Mouse (Mus musculus) midbrain, embryonic 10.5 days (tissue): Measurements from ENCODE around the gene Shroom3. TPM values are rescaled to one million over a fixed set of nuclear protein-coding genes. Genes with fewer than 3 reads are reported as not detected.

Experiments
- DNase-seq: peaks from one replicate; pipeline ENCODE4 v3.0.0-alpha.2; 2017; ENCODE audit warnings: low spot score
- H3K27ac ChIP-seq: fragments of 300-500 bp; sonication (generic); replicated peaks from 2 replicates; pipeline ENCODE4 v1.5.1; 2016; ENCODE audit warnings: mild to moderate bottlenecking
- H3K27me3 ChIP-seq: fragments of 300-500 bp; sonication (generic); 2 replicates; pipeline ENCODE4 v1.6.1; 2016; ENCODE audit warnings: low read depth, mild to moderate bottlenecking; ENCODE audit not compliant: poor library complexity, severe bottlenecking
- H3K36me3 ChIP-seq: fragments of 300-500 bp; sonication (generic); 2 replicates; pipeline ENCODE4 v1.6.1; 2016; ENCODE audit warnings: mild to moderate bottlenecking, moderate library complexity
- H3K4me1 ChIP-seq: fragments of 300-500 bp; sonication (generic); 2 replicates; pipeline ENCODE4 v1.6.1; 2016
- H3K4me3 ChIP-seq: fragments of 300-500 bp; sonication (generic); 2 replicates; pipeline ENCODE4 v1.5.1; 2016; ENCODE audit warnings: mild to moderate bottlenecking, moderate library complexity
- H3K9me3 ChIP-seq: fragments of 300-500 bp; sonication (generic); replicated peaks from 2 replicates; pipeline ENCODE4 v1.6.1; 2016; ENCODE audit warnings: mild to moderate bottlenecking
- WGBS: fragments of 180-500 bp; shearing (Covaris S2); methylation state at CpG from one replicate; pipeline ENCODE4 v1.1.7; 2016; 5-methylcytosine and 5-hydroxymethylcytosine counted together
- polyA plus RNA-seq: library from polyadenylated mRNA; unstranded; fragments of >200 nt; fragmentation: Nextera tagmentation; extraction: Ambion mirVana; gene quantifications from 2 replicates; pipeline ENCODE4 v1.2.1, GENCODE M21; 2016

Shroom3 gene
- polyA plus RNA-seq, 1 experiment from 2014 or later = 8.3 TPM

GRCm38 (mm10) chr5:92964691-92965090, 281.5 kb downstream of the Shroom3 start:
- no peaks in the 10 kb centered on the region for H3K27me3 ChIP-seq
- peaks cover 83% of the 10 kb centered on the region for H3K36me3 ChIP-seq
- WGBS = 90% methylated on average over 13 of the region's 13 CpGs
- no peak overlapping the region for H3K4me3 ChIP-seq
- no peaks in the 10 kb centered on the region for H3K9me3 ChIP-seq
- H3K4me1 ChIP-seq = no peaks in the 10 kb centered on the region
- no peak overlapping the region for H3K27ac ChIP-seq
- no peak for DNase-seq

DNA sequence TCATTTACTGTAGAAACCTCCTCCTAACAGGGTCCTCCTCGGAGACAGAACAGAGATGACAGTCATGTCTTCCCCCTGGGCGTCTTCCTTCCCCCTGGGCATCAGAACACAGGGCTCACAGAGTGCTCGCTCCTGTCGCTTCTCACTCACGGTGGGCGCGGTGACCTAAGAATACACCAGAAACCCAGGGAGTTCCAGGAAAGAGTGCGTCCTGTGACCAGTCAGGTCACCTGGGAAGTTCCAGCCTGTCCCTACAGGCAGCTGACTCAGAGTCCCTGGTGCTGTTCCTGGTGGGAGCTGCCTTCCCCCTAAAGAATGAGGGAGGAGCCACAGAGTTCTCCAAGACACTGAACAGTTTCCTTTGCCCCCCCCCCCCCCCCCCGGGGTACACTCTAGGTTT, 283.9 kb downstream of the Shroom3 start:
- Histone ChIP-seq H3K4me1 (no peaks in the 10 kb centered on the region), H3K36me3 (peaks cover 58% of the 10 kb centered on the region), H3K27ac (no peak overlapping the region), H3K27me3 (no peaks in the 10 kb centered on the region), H3K4me3 (no peak overlapping the region), H3K9me3 (no peaks in the 10 kb centered on the region)
- DNase-seq = no peak
- WGBS = 85% methylated on average over 9 of the region's 9 CpGs

- 90% methylated on average over 3 of the region's 3 CpGs for WGBS
- no peak for DNase-seq
- no peak overlapping the region for H3K27ac ChIP-seq
- H3K36me3 ChIP-seq = peaks cover 51% of the 10 kb centered on the region
- H3K4me3 ChIP-seq = no peak overlapping the region
- no peaks in the 10 kb centered on the region for H3K27me3 ChIP-seq
- no peaks in the 10 kb centered on the region for H3K4me1 ChIP-seq
- H3K9me3 ChIP-seq = no peaks in the 10 kb centered on the region
These were observed 284.7 kb downstream of the Shroom3 start for GRCm38 (mm10) chr5:92967906-92968305.

DNA sequence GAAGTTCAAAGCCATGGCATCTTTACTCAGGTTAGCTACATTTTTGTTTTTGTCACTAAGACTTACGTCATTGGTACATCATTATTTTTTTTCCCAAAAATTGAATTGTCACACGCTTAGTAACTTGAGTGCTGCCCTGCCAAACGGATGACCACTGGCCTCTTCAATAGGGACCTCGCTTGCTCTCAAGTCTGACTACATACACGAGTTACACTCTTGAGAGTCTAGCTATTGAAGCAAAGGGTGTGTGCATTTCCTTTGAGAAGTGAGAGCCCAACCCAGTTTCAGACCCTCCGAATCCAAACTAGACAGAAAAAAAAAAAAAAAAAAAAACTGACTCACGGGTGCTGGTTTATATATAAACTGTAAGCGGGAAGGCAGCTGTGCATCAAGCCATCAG, 286.2 kb downstream of the Shroom3 start:
- no peak overlapping the region for H3K4me3 ChIP-seq
- H3K27ac ChIP-seq = no peak overlapping the region
- WGBS = 88% methylated on average over 8 of the region's 8 CpGs
- H3K36me3 ChIP-seq = peaks cover 38% of the 10 kb centered on the region
- no peaks in the 10 kb centered on the region for H3K27me3 ChIP-seq
- H3K4me1 ChIP-seq = no peaks in the 10 kb centered on the region
- no peaks in the 10 kb centered on the region for H3K9me3 ChIP-seq
- DNase-seq = no peak

- no peak for DNase-seq
- peaks cover 33% of the 10 kb centered on the region for H3K36me3 ChIP-seq
- no peak overlapping the region for H3K4me3 ChIP-seq
- no peaks in the 10 kb centered on the region for H3K9me3 ChIP-seq
- H3K27ac ChIP-seq = no peak overlapping the region
- H3K4me1 ChIP-seq = no peaks in the 10 kb centered on the region
- H3K27me3 ChIP-seq = no peaks in the 10 kb centered on the region
- 79% methylated on average over 2 of the region's 2 CpGs for WGBS
These were observed 286.7 kb downstream of the Shroom3 start for GRCm38 (mm10) chr5:92969926-92970325.

DNA sequence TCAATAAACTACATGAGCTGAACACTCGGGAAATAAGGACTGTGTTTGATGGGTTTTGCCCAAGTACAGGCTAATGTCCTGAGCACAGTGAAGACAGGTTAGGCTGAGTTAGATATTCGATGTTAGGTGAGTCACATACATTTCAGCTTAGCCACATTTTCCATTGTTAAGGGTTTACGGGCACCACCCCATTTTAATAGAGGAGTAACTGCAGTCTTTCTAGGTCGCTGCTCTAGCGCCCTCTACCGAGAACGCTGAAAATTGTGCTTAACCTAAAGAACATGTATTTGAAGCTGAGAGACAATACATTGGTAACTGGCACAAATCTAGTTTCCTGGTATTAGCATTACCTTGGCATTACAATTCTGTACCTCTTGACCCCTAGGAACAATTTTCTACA, 287.2 kb downstream of the Shroom3 start:
- WGBS = 37% methylated on average over 7 of the region's 7 CpGs
- Histone ChIP-seq H3K27me3 (no peaks in the 10 kb centered on the region), H3K4me3 (no peak overlapping the region), H3K9me3 (no peaks in the 10 kb centered on the region), H3K4me1 (no peaks in the 10 kb centered on the region), H3K36me3 (peaks cover 27% of the 10 kb centered on the region), H3K27ac (no peak overlapping the region)
- peak; percentile 41 for DNase-seq

DNA sequence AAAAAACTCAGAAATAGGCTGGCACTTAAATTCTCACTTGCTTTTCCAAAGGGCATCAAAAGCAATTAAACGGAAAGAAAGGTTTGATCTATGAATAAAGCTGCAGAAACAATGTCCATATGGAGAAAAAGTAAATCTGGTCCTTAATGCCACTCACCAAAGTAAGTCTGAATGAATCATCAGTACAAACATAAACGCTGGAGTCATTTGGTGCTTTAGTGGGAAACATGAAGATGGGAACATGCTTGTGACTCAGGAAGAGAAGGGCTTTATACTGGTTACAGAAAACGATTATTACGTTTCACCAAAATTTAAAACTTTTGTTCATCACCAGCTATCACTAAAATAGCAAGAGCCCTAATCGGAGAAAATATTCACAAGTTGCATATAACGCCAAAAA, 297.2 kb downstream of the Shroom3 start:
- DNase-seq = no peak
- Histone ChIP-seq H3K4me3 (no peak overlapping the region), H3K4me1 (peaks cover 5% of the 10 kb centered on the region; the same call in 1 of the 2 replicates), H3K9me3 (no peaks in the 10 kb centered on the region), H3K27ac (no peak overlapping the region), H3K36me3 (no peaks in the 10 kb centered on the region), H3K27me3 (no peaks in the 10 kb centered on the region)
- WGBS = 92% methylated on average over 6 of the region's 6 CpGs

DNA sequence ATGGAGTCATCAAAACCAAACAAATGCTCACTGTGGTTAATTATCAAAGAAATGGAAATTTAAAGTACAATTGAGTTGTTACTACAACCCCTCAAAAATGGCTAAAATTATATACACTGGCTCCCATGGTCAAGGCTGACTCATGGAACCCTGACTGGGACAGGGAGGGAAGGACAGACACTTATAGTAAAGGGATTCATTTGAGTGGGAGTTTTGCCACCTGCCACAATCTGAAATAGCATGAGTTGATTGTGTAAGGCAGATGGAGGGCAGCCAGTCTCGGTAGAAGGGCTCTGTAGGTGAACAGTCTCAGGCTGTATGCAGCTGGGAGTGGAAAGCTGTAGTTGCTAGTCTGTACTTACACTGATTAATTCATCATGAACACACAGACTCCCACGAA, 297.6 kb downstream of the Shroom3 start:
- Histone ChIP-seq H3K4me3 (no peak overlapping the region), H3K36me3 (no peaks in the 10 kb centered on the region), H3K9me3 (no peaks in the 10 kb centered on the region), H3K27ac (no peak overlapping the region), H3K4me1 (peaks cover 5% of the 10 kb centered on the region; the same call in 1 of the 2 replicates), H3K27me3 (no peaks in the 10 kb centered on the region)
- no peak for DNase-seq
- WGBS = 90% methylated on average over 2 of the region's 2 CpGs

GRCm38 (mm10) chr5:92982673-92983072, 299.4 kb downstream of the Shroom3 start:
- H3K27me3 ChIP-seq = no peaks in the 10 kb centered on the region
- no peak for DNase-seq
- no peak overlapping the region for H3K4me3 ChIP-seq
- no peak overlapping the region for H3K27ac ChIP-seq
- H3K4me1 ChIP-seq = peaks cover 5% of the 10 kb centered on the region; the same call in 1 of the 2 replicates
- no peaks in the 10 kb centered on the region for H3K9me3 ChIP-seq
- no peaks in the 10 kb centered on the region for H3K36me3 ChIP-seq

- WGBS = 34% methylated on average over 2 of the region's 2 CpGs
These were observed 300.7 kb downstream of the Shroom3 start for GRCm38 (mm10) chr5:92983942-92984341.

DNA sequence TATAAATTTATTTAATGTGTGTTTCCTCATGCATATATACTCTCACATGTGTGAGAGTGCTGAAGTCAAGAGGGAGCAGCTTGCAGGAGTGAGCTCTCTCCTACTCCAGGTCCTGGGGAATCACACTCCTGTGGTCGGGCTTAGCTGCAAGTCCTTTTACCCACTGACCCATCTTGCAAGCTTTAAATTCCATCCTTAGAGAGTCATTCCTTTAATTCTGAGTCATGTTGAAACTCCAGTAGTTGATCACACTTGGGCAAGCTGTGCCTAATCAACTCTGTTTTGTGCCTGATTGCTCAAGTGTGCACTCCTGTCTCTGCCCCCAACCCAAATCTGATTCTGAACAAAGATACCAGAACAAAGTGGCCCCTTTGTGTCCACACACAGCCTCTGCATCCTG, 301.5 kb downstream of the Shroom3 start:
- DNase-seq = no peak
- no peak overlapping the region for H3K4me3 ChIP-seq
- WGBS = 22% methylated on average over 1 of the region's 1 CpGs
- H3K27ac ChIP-seq = no peak overlapping the region
- no peaks in the 10 kb centered on the region for H3K9me3 ChIP-seq
- no peaks in the 10 kb centered on the region for H3K36me3 ChIP-seq
- H3K4me1 ChIP-seq = peaks cover 21% of the 10 kb centered on the region
- no peaks in the 10 kb centered on the region for H3K27me3 ChIP-seq

More at GRCm38 (mm10) chr5:92983942-92984341, 300.7 kb downstream of the Shroom3 start:
- Histone ChIP-seq H3K36me3 (no peaks in the 10 kb centered on the region), H3K4me1 (peaks cover 15% of the 10 kb centered on the region), H3K27ac (no peak overlapping the region), H3K4me3 (no peak overlapping the region), H3K27me3 (no peaks in the 10 kb centered on the region), H3K9me3 (no peaks in the 10 kb centered on the region)
- DNase-seq = no peak

- no peaks in the 10 kb centered on the region for H3K36me3 ChIP-seq
- peaks cover 21% of the 10 kb centered on the region for H3K4me1 ChIP-seq
- no peaks in the 10 kb centered on the region for H3K9me3 ChIP-seq
- H3K27ac ChIP-seq = no peak overlapping the region
- H3K4me3 ChIP-seq = no peak overlapping the region
- no peak for DNase-seq
- H3K27me3 ChIP-seq = no peaks in the 10 kb centered on the region
- 87% methylated on average over 2 of the region's 2 CpGs for WGBS
These were observed 302.2 kb downstream of the Shroom3 start for GRCm38 (mm10) chr5:92985391-92985790.

DNA sequence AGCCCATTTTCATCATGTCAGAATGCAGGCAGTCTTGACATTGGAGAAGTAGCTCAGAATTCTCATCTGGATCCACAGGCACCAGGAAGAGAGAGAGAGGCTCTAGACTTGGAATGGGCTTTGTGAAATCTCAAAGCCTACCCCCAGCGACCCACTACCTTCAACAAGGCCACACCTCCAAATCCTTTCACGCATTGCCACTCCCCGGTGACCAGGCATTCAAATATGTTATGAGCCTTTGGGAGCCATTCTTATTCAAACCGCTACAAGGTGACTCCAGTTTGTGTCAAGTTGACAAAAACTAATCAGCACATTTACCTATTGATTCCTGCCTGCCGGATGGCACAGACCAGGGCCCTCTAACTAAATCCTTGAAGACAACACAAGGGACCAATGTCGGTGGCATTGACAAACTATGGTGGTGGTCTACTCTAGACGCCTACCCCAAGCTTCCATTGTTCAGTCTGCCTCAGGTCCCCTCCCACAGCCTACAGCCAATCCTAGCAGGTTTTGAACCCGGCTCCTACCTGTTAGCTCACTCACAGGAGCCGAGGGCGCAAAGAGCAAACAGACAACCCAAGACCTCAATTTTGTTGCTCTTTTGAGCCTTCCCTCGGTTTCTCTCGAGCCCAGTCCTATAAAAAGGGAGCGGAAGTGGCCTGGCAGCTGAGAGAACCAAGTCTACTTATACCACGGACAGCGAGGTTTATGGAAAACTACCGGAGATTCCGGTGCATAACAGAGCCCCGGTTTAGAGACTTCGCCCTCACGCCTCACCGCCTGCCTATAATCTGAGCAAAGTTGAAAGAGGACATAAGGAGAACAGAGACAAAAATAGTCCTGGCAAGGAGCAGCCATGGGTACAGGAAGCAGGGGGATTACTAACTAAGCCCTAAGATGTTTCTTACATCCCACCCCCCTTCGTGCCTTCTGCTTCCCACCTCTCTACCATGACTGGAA, 303.7 kb downstream of the Shroom3 start:
- Histone ChIP-seq H3K4me3 (no peak overlapping the region), H3K27me3 (no peaks in the 10 kb centered on the region), H3K9me3 (no peaks in the 10 kb centered on the region), H3K27ac (0 out of 2 replicates have a peak overlapping the region, but pooled peaks have one; percentile 13), H3K36me3 (no peaks in the 10 kb centered on the region), H3K4me1 (peaks cover 21% of the 10 kb centered on the region)
- WGBS = 90% methylated on average over 22 of the region's 22 CpGs
- DNase-seq = no peak
